Mouse (Mus musculus) myocyte (in vitro differentiated cells): ENCODE results near the gene Muc1. TPM values are rescaled to one million over a fixed set of nuclear protein-coding genes. Genes with fewer than 3 reads are reported as not detected.
A peak's percentile ranks its signal among the peaks of the same experiment; 100 is the strongest.

Source experiments
- H3K27me3 ChIP-seq: one replicate; pipeline ENCODE4 v1.6.1; 2011; ENCODE audit not compliant: control insufficient read depth, insufficient read depth, insufficient read length
- H3K36me3 ChIP-seq: one replicate; pipeline ENCODE4 v1.6.1; 2011; ENCODE audit not compliant: control insufficient read depth, insufficient read depth
- H3K4me2 ChIP-seq: one replicate; pipeline ENCODE4 v1.6.1; 2011; ENCODE audit warnings: low read depth, control low read depth
- H3K4me3 ChIP-seq: one replicate; pipeline ENCODE4 v1.5.1; 2011; ENCODE audit warnings: mild to moderate bottlenecking, control low read depth, moderate library complexity
- H3K79me2 ChIP-seq: one replicate; pipeline ENCODE4 v1.6.1; 2011; ENCODE audit not compliant: control insufficient read depth, insufficient read depth
- H3ac ChIP-seq: one replicate; pipeline ENCODE4 v1.6.1; 2011; ENCODE audit not compliant: control insufficient read depth, insufficient read length
- CEBPB ChIP-seq: IDR thresholded peaks from 2 replicates; pipeline ENCODE4 v1.6.1; 2011; ENCODE audit warnings: mild to moderate bottlenecking, moderate library complexity; ENCODE audit not compliant: poor library complexity, insufficient read depth, severe bottlenecking
- E2F4 ChIP-seq: IDR thresholded peaks from one replicate; pipeline ENCODE4 v1.6.1; 2011; ENCODE audit warnings: mild to moderate bottlenecking, control low read depth, moderate library complexity; ENCODE audit not compliant: insufficient read depth
- MAX ChIP-seq: IDR thresholded peaks from one replicate; pipeline ENCODE4 v1.6.1; 2011; ENCODE audit warnings: low read depth, mild to moderate bottlenecking, control low read depth
- MYOD1 ChIP-seq, 3 experiments: IDR thresholded peaks; one replicate each; pipeline ENCODE4 v1.6.1; 2011; ENCODE audit warnings: control low read depth in 2 of 3, low read depth in 2 of 3, mild to moderate bottlenecking in 2 of 3, moderate library complexity in 1 of 3; ENCODE audit not compliant: insufficient read length in 2 of 3, control insufficient read depth in 1 of 3
- MYOG ChIP-seq, 3 experiments: IDR thresholded peaks; one replicate each; pipeline ENCODE4 v1.6.1; 2011; ENCODE audit warnings: control low read depth in 2 of 3, low read depth in 2 of 3, mild to moderate bottlenecking in 2 of 3; ENCODE audit not compliant: insufficient read length in 2 of 3, control insufficient read depth in 1 of 3, insufficient read depth in 1 of 3
- POLR2A ChIP-seq: IDR thresholded peaks from one replicate; pipeline ENCODE4 v1.6.1; 2011; ENCODE audit warnings: low read depth, mild to moderate bottlenecking, control low read depth, moderate library complexity; ENCODE audit not compliant: insufficient read length
- POLR2AphosphoS2 ChIP-seq: IDR thresholded peaks from one replicate; pipeline ENCODE4 v1.6.1; 2011; ENCODE audit warnings: low read depth, control low read depth; ENCODE audit not compliant: insufficient read length
- REST ChIP-seq: IDR thresholded peaks from one replicate; pipeline ENCODE4 v1.6.1; 2011; ENCODE audit warnings: mild to moderate bottlenecking, control low read depth, moderate library complexity; ENCODE audit not compliant: insufficient read depth, insufficient read length
- SRF ChIP-seq: IDR thresholded peaks from one replicate; pipeline ENCODE4 v1.6.1; 2011; ENCODE audit warnings: low read depth; ENCODE audit not compliant: control insufficient read depth, insufficient read length
- TCF12 ChIP-seq: IDR thresholded peaks from one replicate; pipeline ENCODE4 v1.6.1; 2011; ENCODE audit warnings: mild to moderate bottlenecking, control low read depth; ENCODE audit not compliant: poor library complexity, insufficient read depth, severe bottlenecking
- TCF3 ChIP-seq: IDR thresholded peaks from one replicate; pipeline ENCODE4 v1.6.1; 2011; ENCODE audit warnings: low read depth, control low read depth; ENCODE audit not compliant: insufficient read length
- USF1 ChIP-seq: IDR thresholded peaks from one replicate; pipeline ENCODE4 v1.6.1; 2011; ENCODE audit warnings: low read depth, mild to moderate bottlenecking, control low read depth, moderate library complexity
- polyA plus RNA-seq: library from polyadenylated mRNA; unstranded; fragments of >200 nt; fragmentation: generic; extraction: Trizol; gene quantifications from one replicate; pipeline ENCODE4 v1.2.1, GENCODE M21; 2012; ENCODE audit warnings: missing spikeins

Gene Muc1
- polyA plus RNA-seq, 1 experiment, result 0.37 TPM

DNA sequence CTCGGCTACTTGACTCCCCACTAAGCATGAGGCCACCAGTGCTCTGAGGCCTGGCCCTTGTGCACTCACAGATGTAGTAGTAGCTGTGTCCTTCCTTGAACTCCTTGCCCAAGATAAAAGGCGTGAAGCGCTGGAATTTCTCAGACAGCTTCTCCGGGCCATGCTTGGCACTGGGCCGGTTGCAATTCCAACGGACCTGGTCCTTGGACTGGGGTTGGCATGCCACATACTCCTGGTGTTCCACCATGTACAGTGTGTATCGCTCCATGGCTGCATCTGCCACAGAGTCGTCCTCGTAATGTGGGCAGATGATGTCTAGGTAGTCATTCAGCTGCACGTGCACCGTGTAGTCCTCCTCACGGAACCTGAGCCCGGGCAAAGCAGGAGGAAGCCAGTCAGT lies 47.2 kb downstream of the Muc1 start:
- no peak overlapping the region for H3K4me3 ChIP-seq
- H3ac ChIP-seq, result no peak overlapping the region
- H3K4me2 ChIP-seq, result no peak overlapping the region
- TF ChIP-seq POLR2AphosphoS2, result no peak
- no peak for TF ChIP-seq POLR2A
- TF ChIP-seq MAX, result no peak
- no peak for TF ChIP-seq TCF12
- no peaks in the 10 kb centered on the region for H3K79me2 ChIP-seq
- no peaks in the 10 kb centered on the region for H3K27me3 ChIP-seq
- H3K36me3 ChIP-seq, result peaks cover 6% of the 10 kb centered on the region

DNA sequence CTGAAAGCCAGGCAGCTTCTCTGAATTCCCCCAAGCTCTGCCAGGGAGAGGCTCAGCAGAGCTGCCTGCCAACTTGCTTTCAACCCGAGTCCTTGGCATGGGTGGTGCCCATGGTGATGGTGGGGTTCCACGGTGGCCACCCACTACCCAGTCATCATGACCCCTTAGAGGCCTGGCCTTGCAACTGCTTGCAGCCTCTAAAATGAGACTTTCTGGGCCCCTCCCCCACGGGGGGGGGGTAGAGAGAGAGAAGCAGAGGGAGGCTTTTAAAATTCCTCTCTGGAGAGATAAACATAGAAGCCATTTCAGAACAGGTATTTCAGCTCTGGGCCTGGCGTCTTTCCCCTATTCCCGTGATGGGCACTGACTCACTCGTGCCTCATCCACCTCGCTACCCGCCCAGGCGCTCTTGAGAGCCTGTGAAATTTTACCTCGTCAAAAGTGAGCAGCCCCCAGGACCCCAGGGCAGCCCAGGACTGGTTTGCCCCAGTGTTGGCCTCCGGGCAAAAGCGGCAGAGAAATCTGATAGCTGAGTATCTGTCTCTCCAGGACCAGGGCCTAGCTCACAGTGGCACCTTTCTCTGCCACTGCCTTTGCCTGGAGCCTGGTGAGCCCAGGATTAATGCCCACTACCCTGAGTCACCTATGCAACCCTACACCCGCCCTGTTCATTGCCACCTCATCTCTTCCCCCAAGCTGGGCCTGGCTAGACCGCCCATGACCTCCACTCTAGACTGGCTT lies 48.6 kb downstream of the Muc1 start:
- Histone ChIP-seq H3K4me3 (peak overlapping the region; percentile 59), H3K79me2 (no peaks in the 10 kb centered on the region), H3K27me3 (no peaks in the 10 kb centered on the region), H3ac (peak overlapping the region; percentile 13), H3K36me3 (peaks cover 6% of the 10 kb centered on the region), H3K4me2 (peak overlapping the region; percentile 93)
- TF ChIP-seq POLR2AphosphoS2 (no peak), SRF (no peak), POLR2A (no peak), MYOG (IDR thresholded peaks at IDR 0.05; ENCODE audit: control insufficient read depth in 1 of 3, insufficient read depth in 1 of 3, insufficient read length in 2 of 3, low read depth in 2 of 3) (no peak), USF1 (no peak), E2F4 (no peak), MYOD1 (IDR thresholded peaks at IDR 0.05; ENCODE audit: control insufficient read depth in 1 of 3, insufficient read length in 2 of 3, low read depth in 2 of 3) (no peak), MAX (no peak), CEBPB (no peak), REST (no peak), TCF12 (no peak), TCF3 (no peak)

DNA sequence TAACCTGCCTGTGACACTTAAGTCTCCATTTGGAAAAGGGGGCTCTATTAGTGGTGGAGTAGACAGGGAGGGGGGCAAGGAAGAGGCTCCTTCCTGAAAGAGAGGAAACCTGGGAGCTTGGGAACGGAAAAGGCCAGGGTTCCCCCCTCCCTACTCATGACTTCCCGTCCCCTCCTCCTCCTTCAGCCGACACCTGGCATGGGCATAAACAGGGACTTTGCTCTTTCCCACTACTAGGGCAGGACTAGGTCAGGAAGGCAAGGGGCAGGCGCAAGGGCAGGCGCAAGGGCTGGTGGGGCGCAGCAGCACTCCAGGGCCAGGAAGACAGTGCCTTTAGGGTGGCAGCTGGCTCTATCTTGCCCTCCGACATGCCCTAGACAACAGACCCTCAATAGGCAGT lies 49.2 kb downstream of the Muc1 start:
- TF ChIP-seq TCF12 (no peak), POLR2A (peak; percentile 33), E2F4 (no peak), CEBPB (no peak), USF1 (no peak), POLR2AphosphoS2 (no peak), TCF3 (no peak), MYOG (IDR thresholded peaks at IDR 0.05; ENCODE audit: control insufficient read depth in 1 of 3, insufficient read depth in 1 of 3, insufficient read length in 2 of 3, low read depth in 2 of 3) (peak in 1 of 3 experiments; percentile 25), REST (no peak), MYOD1 (IDR thresholded peaks at IDR 0.05; ENCODE audit: control insufficient read depth in 1 of 3, insufficient read length in 2 of 3, low read depth in 2 of 3) (no peak), SRF (no peak), MAX (no peak)
- peak overlapping the region; percentile 93 for H3K4me2 ChIP-seq
- H3K79me2 ChIP-seq, result no peaks in the 10 kb centered on the region
- no peaks in the 10 kb centered on the region for H3K27me3 ChIP-seq
- peak overlapping the region; percentile 59 for H3K4me3 ChIP-seq
- peak overlapping the region; percentile 13 for H3ac ChIP-seq
- peaks cover 6% of the 10 kb centered on the region for H3K36me3 ChIP-seq

DNA sequence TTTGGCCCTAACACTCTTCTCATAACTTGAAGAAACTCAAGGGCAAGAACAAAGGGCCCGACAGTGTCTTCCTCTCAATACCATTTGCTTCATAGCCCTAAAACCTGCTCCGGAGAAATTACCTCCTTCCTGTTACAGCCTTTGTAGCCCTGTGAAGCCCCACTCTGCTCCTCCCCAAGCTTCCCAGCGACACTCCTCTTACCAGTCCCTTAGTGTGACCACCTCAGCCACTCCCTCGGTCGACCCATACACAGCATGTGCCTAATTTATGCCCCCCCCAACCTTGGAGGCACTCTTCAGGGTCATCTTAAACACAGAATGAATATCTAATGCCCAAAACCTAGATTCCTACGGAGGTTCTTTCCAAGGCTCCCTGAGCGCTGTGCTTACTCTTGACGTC lies 49.8 kb downstream of the Muc1 start:
- no peaks in the 10 kb centered on the region for H3K79me2 ChIP-seq
- TF ChIP-seq TCF3, result no peak
- no peak for TF ChIP-seq POLR2AphosphoS2
- TF ChIP-seq MAX, result no peak
- no peak for TF ChIP-seq MYOD1 (IDR thresholded peaks at IDR 0.05; ENCODE audit: control insufficient read depth in 1 of 3, insufficient read length in 2 of 3, low read depth in 2 of 3)
- no peak for TF ChIP-seq POLR2A
- TF ChIP-seq E2F4, result no peak
- TF ChIP-seq TCF12, result no peak
- no peak for TF ChIP-seq CEBPB
- TF ChIP-seq REST, result no peak
- TF ChIP-seq MYOG (IDR thresholded peaks at IDR 0.05; ENCODE audit: control insufficient read depth in 1 of 3, insufficient read depth in 1 of 3, insufficient read length in 2 of 3, low read depth in 2 of 3), result no peak
- TF ChIP-seq USF1, result no peak
- no peak for TF ChIP-seq SRF
- no peaks in the 10 kb centered on the region for H3K27me3 ChIP-seq
- H3K36me3 ChIP-seq, result peaks cover 6% of the 10 kb centered on the region
- peak overlapping the region; percentile 59 for H3K4me3 ChIP-seq
- peak overlapping the region; percentile 13 for H3ac ChIP-seq
- peak overlapping the region; percentile 93 for H3K4me2 ChIP-seq
